Mouse (Mus musculus): ENCODE results near the gene Atad3a.

- TF ChIP-seq FLI1 (IDR thresholded peaks at IDR 0.05; ENCODE audit: low read length) (no peak), GATA1 (IDR thresholded peaks at IDR 0.05; ENCODE audit: borderline replicate concordance, low read length) (no peak)
Measured at GRCm38 (mm10) chr4:155770626-155771025, 9.7 kb upstream of the Atad3a start.

All from megakaryocyte, embryonic 14.5 days (primary cell).